Mouse (Mus musculus) adrenal gland, postnatal 14 days (tissue): Measurements from ENCODE around the gene Gm26620. TPM values are rescaled to one million over a fixed set of nuclear protein-coding genes. Genes with fewer than 3 reads are reported as not detected.

ENCODE experiments used
- DNase-seq: peaks from one replicate; pipeline ENCODE4 v3.0.0; 2021; ENCODE audit warnings: mixed read lengths
- long read RNA-seq, 2 experiments: library from polyadenylated mRNA; stranded (forward); transcript quantifications; one replicate each; pipeline ENCODE4 v2.0.0; 2021
- total RNA-seq: library from RNA; stranded (reverse); gene quantifications from 2 replicates; pipeline ENCODE4 v1.2.3, GENCODE M21; 2021

The Gm26620 gene
- total RNA-seq, result 0.44 and 0.64 TPM in 2 replicates
- long read RNA-seq, experiment 1, partial matches to known transcripts, result 0 of 1 reads
- long read RNA-seq, experiment 1, other reads (novel, unspliced or antisense), result 0 of 1 reads
- long read RNA-seq, experiment 2, partial matches to known transcripts, result 0 of 1 reads
- long read RNA-seq, experiment 2, other reads (novel, unspliced or antisense), result 0 of 1 reads

- peak; percentile 93 for DNase-seq
These were observed at the start of gene Gm26620, which contains the start of gene Dusp12 for GRCm38 (mm10) chr1:170884978-170885561. Gene Gm26620, plus strand, starts transcription at chr1:170885065. Gene Dusp12, minus strand, starts transcription at chr1:170885540.

- no peak for DNase-seq
These were observed 45.2 kb upstream of the Gm26620 start for GRCm38 (mm10) chr1:170839685-170840084.

- peak; percentile 22 for DNase-seq
These were observed 40.5 kb upstream of the Gm26620 start for GRCm38 (mm10) chr1:170844380-170844779.

GRCm38 (mm10) chr1:170845448-170846307, 39.2 kb upstream of the Gm26620 start:
- no peak for DNase-seq

GRCm38 (mm10) chr1:170850007-170850406, 34.9 kb upstream of the Gm26620 start:
- no peak for DNase-seq

GRCm38 (mm10) chr1:170850637-170851624, 33.9 kb upstream of the Gm26620 start:
- no peak for DNase-seq

GRCm38 (mm10) chr1:170853604-170854003, 31.3 kb upstream of the Gm26620 start:
- DNase-seq, result no peak

- no peak for DNase-seq
These were observed 29.7 kb upstream of the Gm26620 start for GRCm38 (mm10) chr1:170855056-170855760.

- no peak for DNase-seq
These were observed 27.5 kb upstream of the Gm26620 start for GRCm38 (mm10) chr1:170857369-170857768.

GRCm38 (mm10) chr1:170858872-170859271, 26.0 kb upstream of the Gm26620 start:
- no peak for DNase-seq

GRCm38 (mm10) chr1:170861671-170862434, 23.0 kb upstream of the Gm26620 start:
- no peak for DNase-seq

- no peak for DNase-seq
These were observed 22.5 kb upstream of the Gm26620 start for GRCm38 (mm10) chr1:170862435-170862717.

GRCm38 (mm10) chr1:170863033-170863432, 21.8 kb upstream of the Gm26620 start:
- no peak for DNase-seq

GRCm38 (mm10) chr1:170864234-170864633, 20.6 kb upstream of the Gm26620 start:
- no peak for DNase-seq

GRCm38 (mm10) chr1:170864754-170865153, 20.1 kb upstream of the Gm26620 start:
- DNase-seq, result no peak

GRCm38 (mm10) chr1:170865406-170865805, 19.5 kb upstream of the Gm26620 start:
- DNase-seq, result no peak

- peak; percentile 47 for DNase-seq
These were observed 17.7 kb upstream of the Gm26620 start for GRCm38 (mm10) chr1:170866992-170867690.

- peak; percentile 98 for DNase-seq
These were observed 17.2 kb upstream of the Gm26620 start, which contains the start of gene Atf6 for GRCm38 (mm10) chr1:170867691-170868105. Gene Atf6, minus strand, starts transcription at chr1:170867771.

- peak; percentile 76 for DNase-seq
These were observed 16.6 kb upstream of the Gm26620 start for GRCm38 (mm10) chr1:170868107-170868904.
